Mouse (Mus musculus) layer of hippocampus, postnatal 25 days (tissue): ENCODE measurements at regions not wholly inside any gene's neighbourhood (a gene's known extent, or its start where the extent isn't known, plus 50 kb on each side); places are given as distances from the start of the nearest gene placed in this dataset.
A peak's percentile ranks its signal among the peaks of the same experiment; 100 is the strongest.

Source experiments
- DNase-seq, 2 experiments: peaks; one replicate each; pipeline ENCODE4 v3.0.0; 2022; ENCODE audit warnings: mixed read lengths in 2 of 2, low spot score in 1 of 2; ENCODE audit errors: extremely low spot score in 1 of 2

DNA sequence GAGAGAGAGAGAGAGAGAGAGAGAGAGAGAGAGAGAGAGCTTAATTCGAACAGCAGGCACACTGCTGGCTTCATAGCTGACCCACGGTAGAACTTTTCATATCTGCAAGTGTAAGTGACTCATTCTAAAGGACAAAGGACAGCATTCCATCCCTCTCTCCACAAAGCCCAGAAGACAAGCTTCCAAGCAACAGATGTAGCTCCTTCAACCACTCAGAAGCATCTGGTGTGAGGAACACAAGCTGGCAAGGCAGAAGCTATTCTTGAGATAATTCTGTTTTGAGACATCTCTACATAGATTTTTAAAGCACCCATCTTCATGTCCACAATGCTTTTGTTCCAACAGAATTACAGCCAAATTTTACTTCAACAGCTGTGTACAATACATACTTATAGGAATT, 294.2 kb upstream of the Gria1 start:
- DNase-seq = peak in 1 of 2 experiments; percentile 15

DNA sequence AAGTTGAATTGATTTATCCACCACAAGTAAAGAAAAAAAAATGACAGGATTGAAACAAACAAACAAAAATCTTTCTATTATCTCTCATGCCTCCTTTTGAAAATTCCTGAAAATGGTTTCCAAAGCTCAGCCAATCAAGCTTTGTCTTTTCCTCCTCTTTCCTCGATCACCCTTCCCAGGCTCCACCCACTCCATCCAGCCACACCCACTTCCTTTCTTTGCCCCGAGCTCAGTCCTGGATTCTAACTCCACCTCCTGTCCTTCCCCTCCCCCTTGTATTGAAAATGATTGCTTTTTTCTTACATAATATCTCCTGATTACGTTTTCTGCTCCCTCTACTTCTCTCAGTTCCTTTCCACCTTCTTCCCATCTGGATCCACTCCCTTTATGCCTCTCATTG, 286.0 kb upstream of the Gria1 start:
- DNase-seq = no peak

DNA sequence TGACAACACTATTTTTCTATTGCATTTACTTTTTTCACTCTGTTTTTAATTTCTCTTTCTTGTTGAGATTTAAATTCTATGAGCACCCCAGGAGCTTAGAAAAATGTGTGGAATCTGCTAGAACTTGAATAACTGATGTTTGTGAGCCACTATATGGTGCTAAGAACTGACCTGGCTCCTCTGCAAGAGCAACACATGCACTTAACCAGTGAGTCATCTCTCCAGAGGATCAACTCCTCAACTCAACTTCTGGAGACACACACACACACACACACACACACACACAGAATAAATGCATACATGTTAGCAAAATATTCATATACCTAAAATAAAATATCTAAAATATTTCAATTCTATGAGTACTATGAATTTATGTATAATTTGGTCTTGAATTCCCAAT, 285.0 kb upstream of the Gria1 start:
- DNase-seq = no peak

GRCm38 (mm10) chr11:56727556-56727955, 283.6 kb upstream of the Gria1 start:
- DNase-seq = no peak

GRCm38 (mm10) chr11:56728204-56729002, 282.8 kb upstream of the Gria1 start:
- no peak for DNase-seq

DNA sequence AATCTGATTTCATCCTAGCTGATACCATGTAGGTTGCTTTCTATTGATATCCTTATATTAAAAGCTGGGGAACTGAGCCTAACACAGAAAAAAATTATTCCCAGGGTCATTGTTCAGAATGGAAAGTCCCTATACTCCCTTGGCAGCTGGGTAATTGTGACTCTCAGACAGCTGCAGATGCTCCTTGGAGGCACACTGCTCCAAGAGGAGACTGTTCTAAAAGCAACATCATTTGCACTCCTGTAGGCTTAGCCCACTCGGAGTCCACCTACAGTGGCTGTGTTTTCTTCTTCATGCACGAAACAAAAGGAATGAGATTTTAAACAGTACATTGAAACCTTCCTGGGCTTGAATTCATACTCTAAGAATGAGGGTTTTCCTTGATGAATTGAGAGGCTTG, 269.3 kb upstream of the Gria1 start:
- no peak for DNase-seq

GRCm38 (mm10) chr11:56750032-56750431, 261.2 kb upstream of the Gria1 start:
- no peak for DNase-seq

DNA sequence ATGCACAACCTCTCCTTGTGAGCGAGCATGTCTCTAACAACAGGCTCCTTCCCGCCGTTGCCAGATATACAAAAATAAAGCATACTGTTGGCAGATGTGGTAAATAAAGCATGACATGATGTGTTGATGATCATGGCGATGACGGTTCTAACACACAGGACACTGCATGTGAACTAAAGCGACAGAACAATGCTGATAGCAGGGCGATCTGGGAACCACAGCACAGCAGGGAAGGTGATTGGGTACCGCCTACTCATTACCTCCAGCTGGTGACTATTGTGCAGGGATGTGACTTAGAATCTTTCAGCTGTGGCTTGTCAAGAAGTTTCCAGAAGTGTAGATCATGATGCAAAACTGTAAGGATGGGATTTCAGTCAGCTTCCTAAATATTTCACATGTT, 260.5 kb upstream of the Gria1 start:
- no peak for DNase-seq

DNA sequence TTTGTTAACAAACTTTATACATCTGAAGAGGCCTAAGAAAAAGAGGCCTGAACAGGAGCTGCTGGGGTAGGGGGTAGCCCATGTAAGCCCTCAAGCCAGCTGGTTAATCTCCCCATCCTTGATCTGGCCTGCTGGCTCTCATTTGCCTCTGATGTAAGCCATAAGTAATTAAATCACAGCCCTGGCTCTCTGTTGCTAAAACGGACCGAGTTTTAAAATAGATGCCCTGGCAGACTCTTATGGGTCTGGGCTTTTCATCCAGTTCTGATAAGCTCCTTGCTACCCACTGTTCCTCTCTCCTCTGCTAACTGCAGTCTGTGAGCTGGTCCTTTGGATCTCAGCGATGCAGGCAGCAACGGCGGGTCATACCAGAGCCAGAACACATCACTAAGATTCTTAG, 259.3 kb upstream of the Gria1 start:
- no peak for DNase-seq

- no peak for DNase-seq
Measured at GRCm38 (mm10) chr11:56753699-56754098, 257.5 kb upstream of the Gria1 start.

DNA sequence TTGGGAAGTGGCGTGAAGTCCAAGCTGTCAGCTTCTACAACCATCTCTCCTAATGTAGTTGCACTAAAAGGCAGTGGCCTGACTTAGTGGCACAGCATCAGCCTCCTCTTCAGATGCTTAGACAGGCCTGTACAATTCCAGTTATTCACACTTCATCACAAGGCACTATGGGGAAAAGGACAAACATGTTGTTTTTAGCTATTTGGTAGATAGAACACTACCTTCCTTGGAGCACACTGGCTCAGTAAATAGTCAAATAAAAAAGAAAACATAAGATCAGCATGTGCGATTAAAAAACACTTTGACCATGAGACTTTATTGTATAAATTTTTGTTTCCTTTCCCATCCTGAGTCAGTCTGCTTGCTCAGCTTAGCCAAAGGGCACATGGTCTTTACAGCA, 250.7 kb upstream of the Gria1 start:
- no peak for DNase-seq

DNA sequence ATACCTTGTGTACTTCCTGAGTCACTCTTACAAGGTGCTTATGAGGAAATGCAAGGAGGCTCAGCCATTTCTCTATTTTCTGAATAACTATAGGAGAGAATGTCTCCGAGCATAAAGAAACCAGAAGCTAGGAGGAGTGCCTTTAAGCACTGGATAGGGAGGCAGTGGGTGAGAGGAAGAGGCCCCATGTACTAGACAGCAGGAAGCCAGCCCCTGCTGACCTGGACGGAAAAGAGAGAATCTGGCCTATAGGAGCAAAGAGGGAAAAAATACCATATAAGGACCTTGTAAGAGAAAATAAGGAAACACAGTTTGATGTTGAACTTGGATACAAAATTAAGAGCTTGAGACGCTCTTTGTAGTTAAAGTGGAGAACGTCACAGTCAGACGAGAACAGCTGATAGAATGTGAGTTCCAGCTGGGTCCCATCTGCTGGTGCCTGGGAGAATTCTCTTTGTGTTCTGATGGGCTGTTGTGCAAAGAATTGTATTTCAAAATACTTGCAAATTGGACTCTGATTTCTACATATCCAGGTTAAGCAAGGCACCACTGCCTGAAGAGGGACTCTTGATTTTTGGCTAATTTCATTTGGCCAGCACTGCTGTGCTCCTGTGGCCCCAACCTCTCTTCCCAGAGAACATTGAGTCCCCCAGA, 248.6 kb upstream of the Gria1 start:
- peak; percentile 46 to 62 for DNase-seq

DNA sequence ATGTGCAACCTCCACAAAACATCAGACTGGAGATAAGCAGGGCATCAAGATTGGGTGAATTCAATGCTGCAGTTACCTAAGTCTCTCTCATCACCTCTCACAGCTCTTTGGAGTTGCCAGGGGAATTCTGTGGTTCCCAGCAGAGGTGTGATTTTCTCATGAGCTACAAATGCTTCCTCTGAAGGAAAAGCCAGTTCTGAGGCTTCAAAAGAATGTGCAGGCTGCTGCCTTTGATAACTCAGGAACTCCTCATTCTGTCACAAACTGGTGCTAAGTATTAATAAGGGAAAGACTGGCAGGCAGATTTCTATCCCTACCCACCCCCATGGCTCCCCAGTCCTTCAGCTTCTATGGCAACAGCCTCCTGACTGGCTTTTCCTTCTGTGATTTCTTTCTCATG, 243.8 kb upstream of the Gria1 start:
- DNase-seq = no peak

DNA sequence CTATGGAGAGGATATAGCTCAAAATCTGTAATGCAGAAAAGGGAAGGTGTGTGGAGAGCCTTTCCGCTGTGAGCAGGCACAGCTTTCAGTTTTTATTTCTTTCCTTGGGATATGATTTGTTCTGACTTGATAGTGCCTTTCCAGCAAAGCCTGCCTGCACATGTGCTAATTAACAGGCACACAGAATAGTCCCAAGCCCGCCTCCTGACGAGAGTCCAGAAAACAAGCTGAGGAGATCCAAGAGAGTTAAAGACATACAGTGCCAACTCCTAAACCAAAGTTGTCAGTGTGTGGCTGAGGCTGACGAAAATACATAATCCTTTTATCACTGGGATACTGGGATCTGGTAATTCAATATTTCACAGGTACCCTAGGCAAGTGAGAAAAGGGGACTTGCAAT, 224.8 kb upstream of the Gria1 start:
- DNase-seq = no peak

DNA sequence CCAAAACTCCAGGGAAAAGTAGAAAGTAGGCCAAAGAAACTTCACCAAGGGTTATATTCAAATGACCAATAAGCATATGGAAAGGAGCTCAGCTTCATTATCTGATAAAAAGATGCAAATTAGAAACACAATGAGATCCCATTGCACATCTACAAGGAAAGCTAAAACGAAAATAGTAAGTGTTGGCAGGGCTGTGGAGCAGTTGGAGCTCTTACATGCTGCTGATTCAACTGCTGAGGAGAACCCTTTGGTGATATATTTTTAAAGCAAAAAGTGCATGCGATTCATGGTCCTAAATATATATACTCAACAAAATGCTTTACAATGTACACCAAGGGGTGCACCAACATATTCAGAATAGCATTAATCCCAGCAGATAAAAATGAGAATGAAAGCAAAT, 218.5 kb upstream of the Gria1 start:
- no peak for DNase-seq

DNA sequence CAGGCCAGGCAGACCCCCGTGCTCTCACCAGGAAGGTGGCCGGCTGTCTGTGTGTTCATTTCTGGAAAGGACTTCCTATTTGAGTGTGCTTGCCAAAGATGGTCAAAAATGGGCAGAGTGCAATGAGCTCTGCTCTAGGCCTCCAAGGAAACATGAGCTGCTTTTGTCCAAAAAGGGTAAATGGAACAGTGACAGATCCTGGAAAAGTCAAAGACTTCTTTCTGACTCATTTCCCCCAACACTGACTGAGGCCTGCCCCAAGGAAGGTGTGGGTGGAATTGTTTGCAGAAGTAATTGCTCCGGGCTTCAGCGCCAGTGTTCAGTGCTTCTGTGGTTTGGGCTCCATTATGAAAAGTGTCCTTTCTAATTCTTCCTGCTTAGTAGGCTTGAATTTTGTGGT, 203.9 kb upstream of the Gria1 start:
- DNase-seq = no peak

GRCm38 (mm10) chr11:56810141-56810540, 201.0 kb upstream of the Gria1 start:
- no peak for DNase-seq

- no peak for DNase-seq
Measured at GRCm38 (mm10) chr11:56812121-56812520, 199.1 kb upstream of the Gria1 start.

DNA sequence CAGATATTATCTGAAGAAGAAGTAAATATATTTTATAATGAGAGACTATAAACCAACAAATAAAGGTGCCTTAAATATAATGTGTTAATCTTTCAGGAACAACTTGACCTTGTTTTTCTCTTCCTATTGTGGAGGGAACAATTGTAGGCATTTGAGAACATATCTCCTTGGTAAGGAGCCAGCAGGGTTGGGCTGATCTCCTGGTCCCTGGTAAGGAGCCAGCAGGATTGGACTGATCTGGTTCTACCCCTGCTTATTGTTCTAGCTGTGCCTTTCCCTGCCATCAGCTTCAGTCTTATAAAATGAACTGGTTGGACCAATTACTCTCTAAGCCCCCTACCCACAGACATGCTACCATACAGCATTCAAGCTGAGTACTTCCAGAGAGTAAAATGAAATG, 187.7 kb upstream of the Gria1 start:
- DNase-seq = no peak

DNA sequence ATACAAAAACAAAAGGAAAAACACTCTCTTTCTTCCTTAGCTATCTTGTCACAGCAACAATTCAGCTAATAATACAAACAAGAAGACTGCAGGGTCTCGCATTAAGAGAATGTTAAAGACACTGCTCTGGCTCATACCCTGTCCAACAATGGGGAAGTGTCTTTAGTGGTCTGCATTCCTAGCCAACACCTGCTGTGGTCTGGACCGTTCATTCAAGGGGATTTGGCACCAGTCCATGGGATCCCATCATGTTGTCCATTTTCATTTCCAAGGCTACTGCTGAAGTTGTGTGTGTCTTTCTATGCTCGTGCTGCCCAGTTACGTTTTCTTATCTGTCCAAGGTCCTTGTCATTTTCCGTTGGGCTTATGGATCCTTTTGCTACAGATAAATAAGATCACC, 183.7 kb upstream of the Gria1 start:
- DNase-seq = no peak

GRCm38 (mm10) chr11:56862649-56863048, 148.5 kb upstream of the Gria1 start:
- peak in 1 of 2 experiments; percentile 35 for DNase-seq

DNA sequence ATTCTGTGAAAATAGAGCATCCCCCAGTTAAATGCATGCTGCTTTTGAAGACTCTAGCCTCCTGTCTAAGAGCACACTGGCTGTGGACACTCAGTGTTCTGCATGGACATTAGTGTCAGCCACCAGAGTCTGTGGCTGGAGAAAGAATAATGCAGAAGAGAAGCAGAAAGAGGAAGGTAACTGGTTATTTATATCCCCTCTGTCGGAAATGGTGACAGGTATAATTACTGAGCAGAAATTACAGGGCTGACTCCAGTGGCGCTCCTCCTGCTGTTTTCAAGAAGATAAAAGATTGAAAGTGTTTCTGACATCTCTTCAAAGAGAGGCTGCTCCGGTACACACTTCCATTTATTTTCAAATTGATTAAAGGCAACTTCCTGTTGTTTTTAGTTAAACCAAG, 139.5 kb upstream of the Gria1 start:
- DNase-seq = no peak
